Mouse (Mus musculus) fibroblast of lung, adult 2 months (primary cell): ENCODE data around the gene Coro2b.

Experiments
- DNase-seq: peaks from one replicate; pipeline ENCODE4 v3.0.0-alpha.2; 2011; ENCODE audit warnings: low read depth

Coro2b gene

GRCm38 (mm10) chr9:62513492-62514133 lies 23.2 kb downstream of the Coro2b start:
- no peak for DNase-seq

GRCm38 (mm10) chr9:62510530-62510936 lies 26.3 kb downstream of the Coro2b start:
- DNase-seq = no peak

GRCm38 (mm10) chr9:62509617-62510016 lies 27.2 kb downstream of the Coro2b start:
- DNase-seq = no peak

GRCm38 (mm10) chr9:62508740-62509524 lies 27.9 kb downstream of the Coro2b start:
- DNase-seq = no peak

GRCm38 (mm10) chr9:62506467-62507067 lies 30.3 kb downstream of the Coro2b start:
- DNase-seq = no peak

- DNase-seq = no peak
These were observed 32.7 kb downstream of the Coro2b start for GRCm38 (mm10) chr9:62504129-62504528.

- no peak for DNase-seq
These were observed 34.5 kb downstream of the Coro2b start for GRCm38 (mm10) chr9:62502361-62502760.

GRCm38 (mm10) chr9:62501566-62501965 lies 35.3 kb downstream of the Coro2b start:
- DNase-seq = no peak

- DNase-seq = no peak
These were observed 36.8 kb downstream of the Coro2b start for GRCm38 (mm10) chr9:62500007-62500406.

- DNase-seq = no peak
These were observed 37.9 kb downstream of the Coro2b start for GRCm38 (mm10) chr9:62498945-62499344.

- DNase-seq = no peak
These were observed 39.4 kb downstream of the Coro2b start for GRCm38 (mm10) chr9:62497135-62498092.

- DNase-seq = no peak
These were observed 44.4 kb downstream of the Coro2b start for GRCm38 (mm10) chr9:62492306-62492990.

GRCm38 (mm10) chr9:62491611-62492010 lies 45.2 kb downstream of the Coro2b start:
- no peak for DNase-seq

GRCm38 (mm10) chr9:62491104-62491503 lies 45.7 kb downstream of the Coro2b start:
- no peak for DNase-seq

GRCm38 (mm10) chr9:62484107-62484506 lies 52.7 kb downstream of the Coro2b start:
- DNase-seq = no peak

- DNase-seq = no peak
These were observed 54.1 kb downstream of the Coro2b start for GRCm38 (mm10) chr9:62482788-62483187.

- DNase-seq = no peak
These were observed 55.8 kb downstream of the Coro2b start for GRCm38 (mm10) chr9:62480898-62481642.

GRCm38 (mm10) chr9:62480149-62480548 lies 56.7 kb downstream of the Coro2b start:
- DNase-seq = no peak

- DNase-seq = no peak
These were observed 59.9 kb downstream of the Coro2b start for GRCm38 (mm10) chr9:62476782-62477487.

GRCm38 (mm10) chr9:62474206-62474605 lies 62.6 kb downstream of the Coro2b start:
- no peak for DNase-seq
